Mouse (Mus musculus) neural tube, embryonic 10.5 days (tissue): ENCODE measurements at regions not wholly inside any gene's neighbourhood (a gene's known extent, or its start where the extent isn't known, plus 50 kb on each side); places are given as distances from the start of the nearest gene placed in this dataset.
A peak's percentile ranks its signal among the peaks of the same experiment; 100 is the strongest.

Source experiments
- DNase-seq: peaks from one replicate; pipeline ENCODE4 v3.0.0-alpha.2; 2017; ENCODE audit warnings: low spot score; ENCODE audit errors: extremely low spot score

DNA sequence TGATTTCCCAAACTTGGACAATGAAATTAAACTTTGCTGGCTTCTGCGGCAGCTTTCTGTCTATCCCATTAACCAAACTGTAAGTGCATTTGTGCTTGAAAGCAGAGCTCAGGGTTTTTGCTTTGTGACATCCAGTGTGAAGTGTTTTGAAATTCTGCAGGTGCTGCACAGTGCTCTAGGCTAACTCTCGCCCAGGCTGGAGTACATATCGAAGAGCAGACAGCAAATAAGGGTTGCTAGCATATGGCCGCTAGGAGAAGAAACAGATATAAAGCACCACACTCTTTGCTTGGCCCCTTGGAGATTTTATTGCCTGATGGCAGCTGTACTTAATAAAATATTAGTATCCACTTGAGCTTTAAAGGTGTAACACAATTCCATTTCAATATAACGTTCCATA lies 307.5 kb downstream of the Gm10295 start:
- no peak for DNase-seq

DNA sequence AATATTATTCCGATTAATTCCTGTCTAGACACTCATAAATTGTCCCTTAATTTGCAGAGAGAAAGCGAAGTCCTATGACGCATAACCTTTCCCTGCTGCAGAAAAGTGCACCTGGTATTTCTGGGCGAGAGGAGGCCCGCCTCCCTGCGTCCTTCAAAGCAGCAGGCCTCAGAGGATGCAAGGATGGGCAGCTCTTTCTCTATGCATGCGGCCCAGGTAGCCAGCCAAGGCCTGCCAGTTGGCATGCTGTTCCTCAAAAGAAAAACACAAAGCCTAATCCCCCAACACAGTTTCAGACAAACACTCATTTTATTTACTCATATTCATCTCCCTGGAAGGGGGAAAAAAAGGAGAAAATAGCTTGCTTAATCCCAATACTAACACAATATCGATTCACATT lies 308.2 kb downstream of the Gm10295 start:
- no peak for DNase-seq

GRCm38 (mm10) chr7:71041388-71041787 lies 309.9 kb downstream of the Gm10295 start:
- DNase-seq = no peak

DNA sequence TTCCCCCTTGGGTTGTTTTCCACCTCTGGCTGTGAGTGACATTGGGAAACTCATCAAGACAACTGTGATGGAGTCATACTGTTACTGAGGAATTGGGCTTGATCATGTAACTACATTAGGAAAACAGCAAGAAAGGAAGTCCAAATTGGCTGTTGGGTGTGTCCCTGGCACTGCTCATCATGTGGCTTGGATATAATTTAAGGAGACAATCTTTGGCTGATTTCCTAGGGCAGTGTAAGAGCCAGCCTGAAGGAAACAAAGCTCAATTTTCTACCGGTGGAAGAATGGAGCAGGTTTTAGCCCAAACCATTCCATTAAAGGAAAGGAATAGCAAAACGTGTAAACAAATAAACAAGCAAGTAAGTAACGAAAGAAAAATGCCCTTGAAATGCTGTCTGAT lies 310.4 kb downstream of the Gm10295 start:
- no peak for DNase-seq

DNA sequence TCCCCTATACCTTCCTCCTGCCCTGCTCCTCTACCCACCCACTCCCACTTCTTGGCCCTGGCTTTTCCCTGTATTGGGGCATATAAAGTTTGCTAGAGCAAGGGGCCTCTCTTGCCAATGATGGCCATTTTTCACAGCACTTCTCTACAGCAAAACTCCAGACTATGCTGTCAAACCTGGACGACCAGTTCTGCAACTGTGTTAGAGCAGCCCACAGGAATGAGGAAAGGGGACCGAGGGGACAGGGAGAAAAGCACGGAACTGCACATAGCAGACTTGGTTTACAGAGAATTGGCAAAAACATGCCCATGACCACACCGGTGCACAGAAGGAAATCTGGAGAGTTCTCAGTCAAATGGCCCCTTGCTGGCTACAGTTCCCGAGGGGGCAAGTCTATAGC lies 312.7 kb downstream of the Gm10295 start:
- DNase-seq = no peak

GRCm38 (mm10) chr7:71033121-71033520 lies 318.2 kb downstream of the Gm10295 start:
- no peak for DNase-seq

- DNase-seq = no peak
Observed at GRCm38 (mm10) chr7:71023946-71024610, 327.2 kb downstream of the Gm10295 start.

- DNase-seq = peak; percentile 69
Observed at GRCm38 (mm10) chr7:71023253-71023945, 327.9 kb downstream of the Gm10295 start.
